Mouse (Mus musculus) neural tube, embryonic 12.5 days (tissue): ENCODE measurements around the gene Nell1. TPM values are rescaled to one million over a fixed set of nuclear protein-coding genes. Genes with fewer than 3 reads are reported as not detected.

Experiments used
- ATAC-seq: fragments of 200-750 bp; cut with Nextera tagmentation; 2 replicates; pipeline ENCODE4 v1.8.0; 2017; ENCODE audit warnings: low read depth, mild to moderate bottlenecking, moderate TSS enrichment, moderate library complexity; ENCODE audit not compliant: low FRiP score
- H3K27ac ChIP-seq: fragments of 300-500 bp; sonication (generic); 2 replicates; pipeline ENCODE4 v1.5.1; 2016
- H3K27me3 ChIP-seq: fragments of 300-500 bp; sonication (generic); replicated peaks from 2 replicates; pipeline ENCODE4 v1.6.1; 2016; ENCODE audit warnings: mild to moderate bottlenecking
- H3K36me3 ChIP-seq: fragments of 300-500 bp; sonication (generic); 2 replicates; pipeline ENCODE4 v1.6.1; 2016; ENCODE audit warnings: mild to moderate bottlenecking
- H3K4me1 ChIP-seq: fragments of 300-500 bp; sonication (generic); 2 replicates; pipeline ENCODE4 v1.6.1; 2016
- H3K4me2 ChIP-seq: fragments of 300-500 bp; sonication (generic); replicated peaks from 2 replicates; pipeline ENCODE4 v1.6.1; 2016; ENCODE audit warnings: mild to moderate bottlenecking
- H3K4me3 ChIP-seq: fragments of 300-500 bp; sonication (generic); 2 replicates; pipeline ENCODE4 v1.5.1; 2016
- H3K9ac ChIP-seq: fragments of 300-500 bp; sonication (generic); 2 replicates; pipeline ENCODE4 v1.6.1; 2016; ENCODE audit warnings: mild to moderate bottlenecking
- H3K9me3 ChIP-seq: fragments of 300-500 bp; sonication (generic); 2 replicates; pipeline ENCODE4 v1.6.1; 2016; ENCODE audit warnings: mild to moderate bottlenecking
- WGBS: fragments of 180-500 bp; shearing (Covaris S2); methylation state at CpG from one replicate; pipeline ENCODE4 v1.1.7; 2016; 5-methylcytosine and 5-hydroxymethylcytosine counted together
- polyA plus RNA-seq: library from polyadenylated mRNA; unstranded; fragments of >200 nt; fragmentation: Nextera tagmentation; extraction: Ambion mirVana; gene quantifications from 2 replicates; pipeline ENCODE4 v1.2.1, GENCODE M21; 2016

The Nell1 gene
- polyA plus RNA-seq, 1 experiment from 2014 or later, result 10.7 TPM

DNA sequence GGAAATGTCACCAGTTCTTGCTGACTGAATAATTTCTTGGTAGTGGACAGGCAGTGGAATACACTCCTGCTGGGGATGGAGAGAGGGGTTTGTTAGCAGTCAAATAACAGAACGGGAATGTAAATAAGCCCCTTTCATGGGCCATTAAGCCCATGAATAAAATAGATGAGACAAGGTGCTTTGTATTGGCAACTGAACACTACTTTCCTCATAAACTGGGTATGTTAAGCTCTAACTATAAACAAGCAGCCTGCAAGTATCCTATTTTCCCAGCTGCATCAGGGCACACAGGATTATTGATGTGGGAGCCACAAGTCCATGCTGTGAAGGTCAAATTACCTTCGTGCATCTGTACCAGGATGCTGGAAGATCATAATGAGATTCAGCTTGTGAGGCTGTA, 387.4 kb downstream of the Nell1 start:
- no peak overlapping the region for H3K9ac ChIP-seq
- WGBS, result 15% methylated on average over 2 of the region's 2 CpGs
- H3K27me3 ChIP-seq, result no peaks in the 10 kb centered on the region
- no peaks in the 10 kb centered on the region for H3K36me3 ChIP-seq
- peaks cover 9% of the 10 kb centered on the region for H3K4me1 ChIP-seq
- H3K4me3 ChIP-seq, result no peak overlapping the region
- no peak overlapping the region for H3K27ac ChIP-seq
- no peaks in the 10 kb centered on the region for H3K9me3 ChIP-seq
- no peak for ATAC-seq
- no peak overlapping the region for H3K4me2 ChIP-seq

GRCm38 (mm10) chr7:50374876-50375275, 400.2 kb downstream of the Nell1 start:
- WGBS, result 88% methylated on average over 4 of the region's 4 CpGs
- no peaks in the 10 kb centered on the region for H3K9me3 ChIP-seq
- H3K4me1 ChIP-seq, result no peaks in the 10 kb centered on the region
- H3K4me3 ChIP-seq, result no peak overlapping the region
- H3K27me3 ChIP-seq, result no peaks in the 10 kb centered on the region
- ATAC-seq, result no peak
- no peak overlapping the region for H3K9ac ChIP-seq
- H3K27ac ChIP-seq, result no peak overlapping the region
- H3K36me3 ChIP-seq, result no peaks in the 10 kb centered on the region
- H3K4me2 ChIP-seq, result no peak overlapping the region

DNA sequence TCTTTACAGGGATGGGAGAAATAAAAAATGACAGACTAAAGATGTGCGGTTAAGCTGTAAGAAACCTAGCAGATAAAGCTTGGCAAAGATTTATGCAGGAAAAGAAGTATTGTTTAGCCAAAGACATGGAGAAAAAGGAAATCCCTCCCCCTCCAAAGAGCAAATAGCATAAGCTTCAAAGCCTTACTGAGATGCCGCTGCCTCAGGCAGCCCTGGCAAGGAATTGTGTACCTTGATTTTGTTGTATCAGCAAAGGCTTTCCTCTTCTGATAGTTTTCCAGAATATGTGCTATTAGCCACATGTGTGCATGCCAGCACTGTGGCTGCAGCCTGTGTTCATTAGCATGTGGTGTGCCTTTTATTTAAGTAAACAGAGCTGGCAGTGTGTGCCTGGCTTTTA, 435.8 kb downstream of the Nell1 start:
- no peak for ATAC-seq
- 81% methylated on average over 2 of the region's 2 CpGs for WGBS
- no peak overlapping the region for H3K4me2 ChIP-seq

GRCm38 (mm10) chr7:50419976-50420375, 445.3 kb downstream of the Nell1 start:
- Histone ChIP-seq H3K4me2 (no peak overlapping the region), H3K27ac (no peak overlapping the region), H3K4me3 (no peak overlapping the region), H3K9ac (no peak overlapping the region), H3K9me3 (no peaks in the 10 kb centered on the region), H3K27me3 (no peaks in the 10 kb centered on the region), H3K36me3 (no peaks in the 10 kb centered on the region), H3K4me1 (no peaks in the 10 kb centered on the region)
- 83% methylated on average over 2 of the region's 2 CpGs for WGBS
- no peak for ATAC-seq

More for the DNA sequence above, 435.8 kb downstream of the Nell1 start:
- Histone ChIP-seq H3K9me3 (no peaks in the 10 kb centered on the region), H3K27ac (no peak overlapping the region), H3K9ac (no peak overlapping the region), H3K4me3 (no peak overlapping the region), H3K27me3 (no peaks in the 10 kb centered on the region), H3K36me3 (no peaks in the 10 kb centered on the region), H3K4me1 (no peaks in the 10 kb centered on the region)

- no peaks in the 10 kb centered on the region for H3K4me1 ChIP-seq
- WGBS, result 90% methylated on average over 1 of the region's 1 CpGs
- no peak overlapping the region for H3K27ac ChIP-seq
- H3K36me3 ChIP-seq, result no peaks in the 10 kb centered on the region
- H3K4me3 ChIP-seq, result no peak overlapping the region
- H3K9ac ChIP-seq, result no peak overlapping the region
- H3K27me3 ChIP-seq, result no peaks in the 10 kb centered on the region
- no peak for ATAC-seq
- no peak overlapping the region for H3K4me2 ChIP-seq
- no peaks in the 10 kb centered on the region for H3K9me3 ChIP-seq
Observed at GRCm38 (mm10) chr7:50422422-50423195, 447.9 kb downstream of the Nell1 start.

DNA sequence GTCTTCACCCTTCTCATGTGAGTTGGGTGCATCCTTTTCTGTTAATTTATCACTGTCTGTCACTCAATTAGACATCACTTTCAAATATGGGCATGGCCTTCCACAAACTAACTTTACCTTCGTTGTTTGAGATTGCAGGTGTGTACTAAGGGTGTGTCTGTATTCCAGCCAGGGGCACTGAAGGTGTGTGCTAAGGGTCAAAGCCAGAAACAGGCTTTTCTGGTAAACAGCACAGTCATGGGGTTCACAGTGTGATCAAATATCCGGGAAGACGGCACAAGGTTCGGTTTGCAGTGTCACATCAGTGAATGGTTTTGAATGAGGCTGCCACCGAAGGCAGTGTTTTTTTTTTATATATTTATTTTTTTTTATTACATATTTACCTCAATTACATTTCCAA, 455.1 kb downstream of the Nell1 start:
- ATAC-seq, result no peak
- Histone ChIP-seq H3K27me3 (no peaks in the 10 kb centered on the region), H3K4me1 (no peaks in the 10 kb centered on the region), H3K9me3 (no peaks in the 10 kb centered on the region), H3K9ac (no peak overlapping the region), H3K27ac (no peak overlapping the region), H3K4me2 (no peak overlapping the region), H3K36me3 (no peaks in the 10 kb centered on the region), H3K4me3 (no peak overlapping the region)
- WGBS, result 92% methylated on average over 5 of the region's 5 CpGs

GRCm38 (mm10) chr7:50441237-50441636, 466.6 kb downstream of the Nell1 start:
- ATAC-seq, result no peak
- no peak overlapping the region for H3K4me2 ChIP-seq
- H3K36me3 ChIP-seq, result no peaks in the 10 kb centered on the region
- no peaks in the 10 kb centered on the region for H3K27me3 ChIP-seq
- H3K27ac ChIP-seq, result no peak overlapping the region
- H3K9ac ChIP-seq, result no peak overlapping the region
- H3K4me3 ChIP-seq, result no peak overlapping the region
- no peaks in the 10 kb centered on the region for H3K9me3 ChIP-seq
- H3K4me1 ChIP-seq, result no peaks in the 10 kb centered on the region

- H3K4me3 ChIP-seq, result no peak overlapping the region
- H3K27ac ChIP-seq, result no peak overlapping the region
- WGBS, result 59% methylated on average over 4 of the region's 4 CpGs
- no peaks in the 10 kb centered on the region for H3K36me3 ChIP-seq
- H3K4me1 ChIP-seq, result no peaks in the 10 kb centered on the region
- no peak for ATAC-seq
- H3K9me3 ChIP-seq, result no peaks in the 10 kb centered on the region
- no peak overlapping the region for H3K9ac ChIP-seq
- no peak overlapping the region for H3K4me2 ChIP-seq
- no peaks in the 10 kb centered on the region for H3K27me3 ChIP-seq
Observed at GRCm38 (mm10) chr7:50447316-50447715, 472.7 kb downstream of the Nell1 start.

- 94% methylated on average over 6 of the region's 6 CpGs for WGBS
- H3K9me3 ChIP-seq, result no peaks in the 10 kb centered on the region
- no peak overlapping the region for H3K4me2 ChIP-seq
- no peak overlapping the region for H3K27ac ChIP-seq
- H3K36me3 ChIP-seq, result no peaks in the 10 kb centered on the region
- H3K27me3 ChIP-seq, result no peaks in the 10 kb centered on the region
- no peak overlapping the region for H3K9ac ChIP-seq
- H3K4me3 ChIP-seq, result no peak overlapping the region
- no peaks in the 10 kb centered on the region for H3K4me1 ChIP-seq
- no peak for ATAC-seq
Observed at GRCm38 (mm10) chr7:50467742-50468141, 493.1 kb downstream of the Nell1 start.

DNA sequence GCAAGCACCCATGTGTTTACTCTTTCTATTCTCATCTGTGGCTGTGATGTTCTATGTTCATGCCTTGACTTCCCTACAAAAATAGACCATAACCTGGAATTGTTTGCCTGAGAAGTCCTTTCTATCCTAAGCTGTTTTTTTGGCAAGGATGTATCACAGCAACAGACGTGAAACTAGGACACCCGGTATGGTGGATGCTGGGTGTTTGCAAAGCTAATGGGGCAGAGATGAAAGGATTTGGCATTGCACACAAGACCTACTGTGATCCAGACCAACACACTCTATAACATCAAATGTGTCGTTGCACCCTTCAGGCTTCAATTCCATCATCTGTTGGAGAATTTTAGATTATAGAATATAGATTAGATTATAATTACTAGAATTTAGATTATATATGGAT, 495.9 kb downstream of the Nell1 start:
- H3K4me1 ChIP-seq, result no peaks in the 10 kb centered on the region
- H3K36me3 ChIP-seq, result no peaks in the 10 kb centered on the region
- H3K27me3 ChIP-seq, result no peaks in the 10 kb centered on the region
- no peak overlapping the region for H3K9ac ChIP-seq
- H3K4me2 ChIP-seq, result no peak overlapping the region
- ATAC-seq, result no peak
- no peaks in the 10 kb centered on the region for H3K9me3 ChIP-seq
- H3K4me3 ChIP-seq, result no peak overlapping the region
- H3K27ac ChIP-seq, result no peak overlapping the region
- WGBS, result 80% methylated on average over 3 of the region's 3 CpGs

- H3K4me3 ChIP-seq, result no peak overlapping the region
- H3K4me2 ChIP-seq, result no peak overlapping the region
- no peaks in the 10 kb centered on the region for H3K36me3 ChIP-seq
- no peaks in the 10 kb centered on the region for H3K4me1 ChIP-seq
- H3K27me3 ChIP-seq, result no peaks in the 10 kb centered on the region
- ATAC-seq, result no peak
- no peaks in the 10 kb centered on the region for H3K9me3 ChIP-seq
- no peak overlapping the region for H3K9ac ChIP-seq
- H3K27ac ChIP-seq, result no peak overlapping the region
- WGBS, result 66% methylated on average over 4 of the region's 4 CpGs
Observed at GRCm38 (mm10) chr7:50482011-50482410, 507.3 kb downstream of the Nell1 start.

DNA sequence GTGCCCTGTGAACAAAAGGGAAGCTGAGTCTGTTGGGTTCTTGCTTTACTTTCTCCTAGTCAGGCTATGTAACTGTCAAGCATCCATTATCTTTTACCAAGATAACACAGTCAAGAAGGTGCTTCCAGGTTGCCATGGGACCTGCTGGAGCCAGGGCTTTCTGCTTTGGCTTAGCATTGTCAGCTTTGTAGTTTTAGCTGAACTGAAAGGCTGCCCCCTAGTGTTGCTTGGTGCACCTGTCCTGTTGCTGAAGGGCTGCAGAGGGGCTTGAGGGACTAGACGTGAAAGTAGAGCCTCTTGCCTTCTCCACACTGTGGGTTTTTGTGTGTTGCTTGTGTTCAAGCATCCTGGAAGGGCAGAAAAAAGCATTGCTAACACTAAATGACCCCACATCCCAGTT, 510.6 kb downstream of the Nell1 start:
- Histone ChIP-seq H3K27me3 (no peaks in the 10 kb centered on the region), H3K4me3 (no peak overlapping the region)
- WGBS, result 28% methylated on average over 1 of the region's 1 CpGs

GRCm38 (mm10) chr7:50486884-50487420, 512.3 kb downstream of the Nell1 start:
- Histone ChIP-seq H3K4me2 (no peak overlapping the region), H3K9me3 (no peaks in the 10 kb centered on the region), H3K4me1 (no peaks in the 10 kb centered on the region), H3K36me3 (no peaks in the 10 kb centered on the region), H3K27ac (no peak overlapping the region), H3K4me3 (no peak overlapping the region), H3K27me3 (no peaks in the 10 kb centered on the region), H3K9ac (no peak overlapping the region)
- 90% methylated on average over 4 of the region's 4 CpGs for WGBS
- no peak for ATAC-seq

More for the DNA sequence above, 510.6 kb downstream of the Nell1 start:
- Histone ChIP-seq H3K4me1 (no peaks in the 10 kb centered on the region), H3K4me2 (no peak overlapping the region), H3K36me3 (no peaks in the 10 kb centered on the region), H3K9me3 (no peaks in the 10 kb centered on the region), H3K27ac (no peak overlapping the region), H3K9ac (no peak overlapping the region)
- ATAC-seq, result no peak
